In genomic region chr5:143155534-143155933, GRCm38 (mm10) we compare ENCODE assay signal across 27 mouse cellular contexts. TPM values are rescaled to one million over a fixed set of nuclear protein-coding genes. Genes with fewer than 3 reads are reported as not detected.
"Had no signal": no experiment of that assay in that cellular context is flagged by ENCODE, and none has a peak within 500 bp of the region (broad histone marks: within the 10 kb centered on the region; RNA-seq: fewer than 3 reads in every experiment).

No protein-coding gene starts in this region.

- H3K4me2 ChIP-seq: limb, embryonic 13.5 days; lung, embryonic 14.5 days; midbrain, embryonic 12.5 days; midbrain, embryonic 15.5 days; neural tube, embryonic 12.5 days; neural tube, embryonic 15.5 days; stomach, embryonic 15.5 days had no signal

- H3K36me3 ChIP-seq: limb, embryonic 10.5 days; limb, embryonic 13.5 days; midbrain, embryonic 12.5 days; midbrain, embryonic 15.5 days; neural tube, embryonic 12.5 days; neural tube, embryonic 15.5 days; stomach, embryonic 15.5 days had no signal

- H3K4me1 ChIP-seq: limb, embryonic 10.5 days; limb, embryonic 13.5 days; midbrain, embryonic 12.5 days; midbrain, embryonic 15.5 days; stomach, embryonic 15.5 days had no signal

- H3K9me3 ChIP-seq: limb, embryonic 10.5 days; midbrain, embryonic 15.5 days; neural tube, embryonic 15.5 days; stomach, embryonic 15.5 days had no signal

- ATAC-seq: liver, postnatal 0 days; lung, postnatal 0 days; midbrain, embryonic 15.5 days had no signal

- H3K27ac ChIP-seq: kidney, postnatal 0 days; layer of hippocampus, adult 2 months; limb, embryonic 10.5 days; limb, embryonic 13.5 days; liver, embryonic 14.5 days; macrophage; midbrain, embryonic 12.5 days; midbrain, embryonic 15.5 days; neural tube, embryonic 12.5 days; neural tube, embryonic 15.5 days; stomach, embryonic 15.5 days had no signal

- DNase-seq: kidney, postnatal 25 days; layer of hippocampus, adult 9-11 months; liver; liver, postnatal 0 days; lung, embryonic 14.5 days; right cerebral cortex, adult 18-20 months; right cerebral cortex, postnatal 14 days; spleen, adult 18-20 months; thymus, postnatal 25 days had no signal

- H3K4me3 ChIP-seq: layer of hippocampus, adult 2 months; limb, embryonic 10.5 days; limb, embryonic 13.5 days; midbrain, embryonic 12.5 days; midbrain, embryonic 15.5 days; neural tube, embryonic 12.5 days; neural tube, embryonic 15.5 days; stomach, embryonic 15.5 days had no signal

- H3K9ac ChIP-seq: limb, embryonic 13.5 days; liver, embryonic 14.5 days; liver, postnatal 0 days; lung, embryonic 14.5 days; midbrain, embryonic 12.5 days; midbrain, embryonic 15.5 days; neural tube, embryonic 12.5 days; neural tube, embryonic 15.5 days; stomach, embryonic 15.5 days had no signal

RNA-seq across cellular contexts. Expression of gene Olfr718-ps1, which starts 8.2 kb away (rescaled TPM):
- total RNA-seq: megakaryocyte, adult 5-6 weeks had no signal
- polyA plus RNA-seq: kidney, postnatal 0 days; large intestine, adult 2 months; liver, embryonic 14.5 days; lung, embryonic 14.5 days; lung, postnatal 0 days; macrophage; midbrain, embryonic 12.5 days; neural tube, embryonic 12.5 days; neural tube, embryonic 15.5 days; stomach, embryonic 15.5 days had no signal

RNA-seq across cellular contexts. Expression of gene Spdye4b, which starts 25.3 kb away (rescaled TPM):
- total RNA-seq: layer of hippocampus, adult 2 months; layer of hippocampus, postnatal 25 days; left cerebral cortex, adult 18-20 months; left cerebral cortex, postnatal 25 days; megakaryocyte, adult 5-6 weeks had no signal
- polyA plus RNA-seq: kidney, embryonic 14.5 days; kidney, postnatal 0 days; large intestine, adult 2 months; limb, embryonic 10.5 days; limb, embryonic 13.5 days; liver, embryonic 14.5 days; liver, postnatal 0 days; lung, embryonic 14.5 days; lung, postnatal 0 days; macrophage; midbrain, embryonic 12.5 days; midbrain, embryonic 15.5 days; neural tube, embryonic 12.5 days; neural tube, embryonic 15.5 days; stomach, embryonic 15.5 days had no signal
